Mouse (Mus musculus) layer of hippocampus, postnatal 25 days (tissue): ENCODE data around the gene Hook1. TPM values are rescaled to one million over a fixed set of nuclear protein-coding genes. Genes with fewer than 3 reads are reported as not detected.

Source experiments
- total RNA-seq, 2 experiments: library from RNA; stranded (reverse); gene quantifications; 2 replicates each; pipeline ENCODE4 v1.2.3; 2021

The Hook1 gene
- total RNA-seq, 2 experiments from 2014 or later, result 50.5 to 61.4 TPM

Other genes starting within 250 kb of the Hook1 start
- 1 to 10 TPM; 1.7 to 2.3 TPM for gene Cyp2j13, start 110.3 kb downstream of the Hook1 start, total RNA-seq
- 1 to 10 TPM; 4.3 to 4.8 TPM for gene Cyp2j12, start 173.9 kb downstream of the Hook1 start, total RNA-seq